Mouse (Mus musculus) embryonic stem cell, embryonic (primary cell): ENCODE results near the gene Necab3.

ENCODE experiments used
- CTCF ChIA-PET, 4 experiments: fragments of 300-600 bp in 2 of 4; fragments of 350-600 bp in 2 of 4; sonication (Branson Sonifier 250); formaldehyde crosslinking; loops; one replicate each; lab custom pipeline; 2022; ENCODE audit warnings: inconsistent platforms in 2 of 4; lab: Charles Lee
- POLR2A ChIA-PET, 4 experiments: fragments of 300-600 bp in 2 of 4; fragments of 350-600 bp in 2 of 4; sonication (Branson Sonifier 250); formaldehyde crosslinking; loops; one replicate each; lab custom pipeline; 2022; ENCODE audit warnings: antibody characterized with exemption in 4 of 4, inconsistent platforms in 1 of 4; lab: Charles Lee

Necab3 gene

GRCm38 (mm10) chr2:154567766-154568165 is 9.1 kb upstream of the Necab3 start:
- CTCF ChIA-PET = interaction anchor here in 2 of 4 experiments (0.7 to 3.7 kb wide), 3 partner anchors 15 to 1437 kb away, joined by 3 to 12 read pairs (median 5); partner anchors contain the start of gene Actl10 (in 1 of the 2)
- POLR2A ChIA-PET = interaction anchor here (0.6 to 18.6 kb wide), 45 partner anchors 7 to 507 kb away, joined by 3 to 479 read pairs (median 5); partner anchors contain the start of genes Actl10 (in 3 of the 4), Necab3 (in 3 of the 4), 4930519P11Rik (in 2 of the 4) and Cbfa2t2 (in 2 of the 4)

- CTCF ChIA-PET = interaction anchor here in 3 of 4 experiments (0.5 to 3.7 kb wide), 4 partner anchors 10 to 46 kb away, joined by 3 to 12 read pairs (median 3); partner anchors contain the start of genes Actl10 (in 1 of the 3) and Zfp341 (in 1 of the 3)
- POLR2A ChIA-PET = interaction anchor here in 3 of 4 experiments (0.7 to 18.6 kb wide), 15 partner anchors 9 to 330 kb away, joined by 3 to 479 read pairs (median 4); partner anchors contain the start of genes Actl10 (in 3 of the 3), Necab3 (in 2 of the 3), 1700003F12Rik (in 1 of the 3) and 4930519P11Rik (in 1 of the 3)
These were observed 8.0 kb upstream of the Necab3 start for GRCm38 (mm10) chr2:154566641-154567040.

GRCm38 (mm10) chr2:154565562-154565961 is 6.9 kb upstream of the Necab3 start:
- ChIA-PET POLR2A (interaction anchor here in 3 of 4 experiments (0.6 to 18.6 kb wide), 19 partner anchors 12 to 217 kb away, joined by 3 to 479 read pairs (median 3); partner anchors contain the start of genes Actl10 (in 3 of the 3), 1700003F12Rik (in 1 of the 3), Necab3 (in 1 of the 3) and Pxmp4 (in 1 of the 3)), CTCF (interaction anchor here in 2 of 4 experiments (0.6 to 2.4 kb wide), 3 partner anchors 14 to 496 kb away, joined by 3 to 18 read pairs (median 7); partner anchors contain the start of gene Actl10 (in 1 of the 2))

- CTCF ChIA-PET = interaction anchor here (0.6 to 2.4 kb wide), 9 partner anchors 11 to 1167 kb away, joined by 3 to 18 read pairs (median 7); partner anchors contain the start of gene Actl10 (in 1 of the 4)
These were observed 5.0 kb upstream of the Necab3 start for GRCm38 (mm10) chr2:154563612-154564170.

DNA sequence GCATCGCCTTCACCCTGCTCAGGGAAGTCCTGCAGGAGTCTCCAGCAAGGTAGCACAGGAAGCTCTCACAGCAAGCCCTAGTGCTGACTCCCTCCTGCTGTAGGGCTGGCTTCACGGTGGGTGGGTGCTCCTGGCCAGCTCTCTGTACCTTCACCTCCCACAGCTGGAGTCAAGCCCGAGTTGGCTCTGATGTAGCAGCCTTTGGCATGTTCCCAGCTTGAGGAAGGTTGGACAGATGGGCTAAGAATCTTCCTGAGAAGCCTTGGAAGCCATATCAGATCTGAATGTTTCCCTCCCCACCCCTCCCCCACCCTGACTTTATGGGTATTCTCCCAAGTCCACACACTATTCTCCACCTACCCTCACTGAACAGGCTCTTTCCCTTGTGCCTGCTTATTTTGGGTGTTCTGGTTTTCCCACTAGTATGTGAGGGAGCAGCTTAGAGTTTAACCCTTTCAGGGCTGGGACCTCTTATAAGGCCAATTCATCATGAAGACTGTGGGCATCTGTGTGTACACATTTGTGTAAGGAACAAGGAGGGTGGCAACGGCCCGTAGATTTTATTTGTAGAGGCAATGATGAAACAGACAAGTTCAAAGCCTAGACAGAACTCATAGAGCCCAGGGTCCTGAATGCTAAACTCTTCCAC is 1.4 kb downstream of the Necab3 start:
- POLR2A ChIA-PET = interaction anchor here (0.5 to 28.3 kb wide), 30 partner anchors 7 to 510 kb away, joined by 3 to 479 read pairs (median 4); partner anchors contain the start of genes E2f1 (in 2 of the 4), Snta1 (in 2 of the 4), 1700003F12Rik (in 1 of the 4) and 4930519P11Rik (in 1 of the 4)

More at GRCm38 (mm10) chr2:154563612-154564170, 5.0 kb upstream of the Necab3 start:
- POLR2A ChIA-PET = interaction anchor here (0.6 to 18.6 kb wide), 24 partner anchors 10 to 156 kb away, joined by 3 to 479 read pairs (median 4); partner anchors contain the start of genes Actl10 (in 2 of the 4), Snta1 (in 2 of the 4), 1700003F12Rik (in 1 of the 4) and Cbfa2t2 (in 1 of the 4)

GRCm38 (mm10) chr2:154555235-154555634 is 3.5 kb downstream of the Necab3 start:
- CTCF ChIA-PET = interaction anchor here in 1 of 4 experiments (1.3 kb wide), 1 partner anchor 31 kb away, joined by 6 read pairs; no protein-coding TSS in a partner anchor
- POLR2A ChIA-PET = interaction anchor here in 3 of 4 experiments (0.6 to 28.3 kb wide), 12 partner anchors 9 to 182 kb away, joined by 3 to 479 read pairs (median 6); partner anchors contain the start of genes E2f1 (in 2 of the 3), 1700003F12Rik (in 1 of the 3), Actl10 (in 1 of the 3) and Cdk5rap1 (in 1 of the 3)

More for the DNA sequence above, 1.4 kb downstream of the Necab3 start:
- CTCF ChIA-PET = interaction anchor here in 3 of 4 experiments (0.5 to 1.2 kb wide), 8 partner anchors 11 to 257 kb away, joined by 3 to 4 read pairs (median 3); partner anchors contain the start of gene Zfp341 (in 1 of the 3)

- POLR2A ChIA-PET = interaction anchor here (0.6 to 28.3 kb wide), 55 partner anchors 9 to 1638 kb away, joined by 3 to 479 read pairs (median 5); partner anchors contain the start of genes E2f1 (in 3 of the 4), Snta1 (in 2 of the 4), Zfp341 (in 2 of the 4) and 4930519P11Rik (in 1 of the 4)
- CTCF ChIA-PET = interaction anchor here (0.5 to 5.2 kb wide), 51 partner anchors 9 to 295 kb away, joined by 3 to 27 read pairs (median 5); partner anchors contain the start of genes Pxmp4 (in 2 of the 4), Zfp341 (in 2 of the 4), 4930519P11Rik (in 1 of the 4) and E2f1 (in 1 of the 4)
These were observed 6.2 kb downstream of the Necab3 start for GRCm38 (mm10) chr2:154552424-154552907.

- ChIA-PET CTCF (interaction anchor here (0.5 to 5.2 kb wide), 46 partner anchors 9 to 202 kb away, joined by 3 to 27 read pairs (median 5); partner anchors contain the start of genes Pxmp4 (in 2 of the 4), Zfp341 (in 2 of the 4), 4930519P11Rik (in 1 of the 4) and E2f1 (in 1 of the 4)), POLR2A (interaction anchor here (0.6 to 28.3 kb wide), 58 partner anchors 9 to 1637 kb away, joined by 3 to 479 read pairs (median 4); partner anchors contain the start of genes E2f1 (in 2 of the 4), Pxmp4 (in 2 of the 4), Snta1 (in 2 of the 4) and Zfp341 (in 2 of the 4))
These were observed 6.8 kb downstream of the Necab3 start for GRCm38 (mm10) chr2:154551927-154552326.

DNA sequence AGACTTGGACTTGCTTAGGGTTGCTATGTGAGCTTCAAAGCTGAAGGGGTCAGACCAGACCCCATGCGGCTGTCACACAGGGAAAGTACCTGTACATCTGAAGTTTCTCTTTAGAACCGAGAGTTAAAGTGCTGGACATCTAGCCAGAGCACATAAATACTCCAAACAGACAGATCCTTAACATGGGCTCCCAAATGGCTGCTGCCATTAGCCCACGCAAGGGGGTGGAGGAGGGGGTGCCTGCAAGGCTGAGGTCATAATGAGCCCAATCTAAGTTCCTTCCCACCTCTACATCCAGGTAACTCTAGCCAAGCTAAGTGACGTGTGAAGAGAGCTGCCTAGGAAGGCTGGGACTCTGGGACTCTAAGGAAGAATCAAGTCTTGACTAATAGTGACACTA is 7.2 kb downstream of the Necab3 start, which contains the start of gene Actl10:
Gene Actl10, plus strand, starts transcription at position 301 of the 400 bp plus-strand sequence.
- ChIA-PET POLR2A (interaction anchor here (0.8 to 28.3 kb wide), 38 partner anchors 8 to 187 kb away, joined by 3 to 479 read pairs (median 6); partner anchors contain the start of genes E2f1 (in 2 of the 4), Pxmp4 (in 2 of the 4), Snta1 (in 2 of the 4) and Zfp341 (in 2 of the 4)), CTCF (interaction anchor here (1.0 to 5.2 kb wide), 25 partner anchors 8 to 162 kb away, joined by 3 to 27 read pairs (median 6); partner anchors contain the start of genes Pxmp4 (in 1 of the 4) and Zfp341 (in 1 of the 4))

DNA sequence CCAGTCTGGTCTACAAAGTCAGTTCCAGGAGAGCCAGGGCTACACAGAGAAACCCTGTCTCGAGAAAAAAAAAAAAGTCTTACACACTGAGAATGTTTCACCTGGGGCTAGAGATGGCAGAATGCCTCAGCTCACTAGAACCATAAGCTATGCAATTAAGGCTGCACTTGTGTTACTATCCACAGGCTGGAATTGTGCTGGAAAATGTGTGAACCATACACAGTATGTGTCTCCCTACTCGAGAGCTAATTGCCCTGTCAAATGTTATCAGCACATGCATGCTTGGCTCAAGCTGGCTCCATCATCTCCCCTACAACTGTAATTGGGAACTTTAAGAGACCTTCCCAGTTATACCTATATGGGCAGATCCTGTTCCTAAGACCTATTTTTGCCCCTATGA is 7.8 kb downstream of the Necab3 start:
- ChIA-PET CTCF (interaction anchor here in 3 of 4 experiments (0.6 to 5.2 kb wide), 13 partner anchors 8 to 139 kb away, joined by 3 to 27 read pairs (median 9); no protein-coding TSS in a partner anchor), POLR2A (interaction anchor here (0.5 to 28.3 kb wide), 27 partner anchors 10 to 919 kb away, joined by 3 to 479 read pairs (median 5); partner anchors contain the start of genes 4930519P11Rik (in 2 of the 4), E2f1 (in 2 of the 4), Pxmp4 (in 2 of the 4) and Zfp341 (in 2 of the 4))

DNA sequence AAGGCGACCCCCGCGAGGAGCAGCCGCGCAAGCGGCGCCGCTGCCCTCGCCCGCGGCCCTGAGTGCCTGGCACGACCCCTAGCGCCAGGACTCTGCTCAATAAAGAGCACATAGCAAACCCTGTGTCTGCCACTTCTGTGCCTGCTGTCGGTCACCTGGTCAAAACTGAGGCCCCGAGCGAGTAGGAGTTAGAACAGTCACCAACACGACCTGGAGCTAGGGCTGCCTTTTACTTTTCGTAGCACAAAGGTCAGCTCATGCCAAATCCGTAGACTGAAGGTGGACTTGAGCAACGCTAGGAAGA is 8.9 kb downstream of the Necab3 start:
- ChIA-PET POLR2A (interaction anchor here in 3 of 4 experiments (0.8 to 28.3 kb wide), 13 partner anchors 11 to 241 kb away, joined by 3 to 479 read pairs (median 4); partner anchors contain the start of genes 4930519P11Rik (in 1 of the 3), E2f1 (in 1 of the 3), Necab3 (in 1 of the 3) and Raly (in 1 of the 3)), CTCF (interaction anchor here in 2 of 4 experiments (1.0 to 5.2 kb wide), 4 partner anchors 10 to 43 kb away, joined by 3 to 25 read pairs (median 5); no protein-coding TSS in a partner anchor)

DNA sequence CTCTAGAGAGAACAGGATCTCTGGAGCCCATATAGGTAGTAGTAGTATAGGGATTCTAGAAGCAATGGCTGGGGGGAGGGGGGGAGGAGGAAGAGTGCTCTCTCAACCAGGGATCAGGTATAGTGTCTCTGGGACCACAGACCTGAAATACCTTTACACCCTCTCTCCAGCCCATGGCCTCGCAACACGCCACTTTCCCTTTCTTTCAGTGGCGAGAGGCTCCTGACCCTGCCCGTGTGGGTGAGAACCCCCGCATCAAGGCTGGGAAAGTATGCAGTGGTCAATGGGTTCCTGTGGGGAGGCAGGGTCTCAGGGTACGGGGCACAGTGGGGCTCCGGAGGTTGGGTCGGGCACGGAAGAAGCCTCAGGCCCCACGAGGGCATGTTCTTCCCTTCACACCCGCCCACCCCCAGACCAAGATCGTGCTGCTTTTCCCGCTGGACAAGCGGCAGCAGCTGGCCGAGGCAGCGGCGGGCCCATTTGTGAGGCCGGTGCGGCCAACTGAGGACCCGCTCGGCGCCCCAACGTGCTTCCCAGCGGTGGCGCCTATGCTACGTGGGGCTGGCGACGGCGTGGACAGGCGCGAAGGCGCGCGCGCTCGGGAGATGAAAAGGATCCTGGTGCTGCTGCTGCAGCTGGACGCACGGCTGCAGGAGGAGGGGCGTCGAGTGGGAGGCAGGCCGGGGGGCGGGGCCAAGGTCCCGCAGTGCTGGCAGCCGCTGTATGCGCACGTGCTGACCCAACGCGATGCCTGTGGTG is 9.4 kb downstream of the Necab3 start:
- CTCF ChIA-PET = interaction anchor here in 2 of 4 experiments (0.5 to 5.2 kb wide), 5 partner anchors 9 to 242 kb away, joined by 3 to 25 read pairs (median 5); partner anchors contain the start of genes Raly (in 1 of the 2) and a (in 1 of the 2)
- POLR2A ChIA-PET = interaction anchor here (0.6 to 28.3 kb wide), 21 partner anchors 10 to 242 kb away, joined by 3 to 479 read pairs (median 4); partner anchors contain the start of genes 4930519P11Rik (in 1 of the 4), E2f1 (in 1 of the 4), Necab3 (in 1 of the 4) and Raly (in 1 of the 4)

- POLR2A ChIA-PET = interaction anchor here in 2 of 4 experiments (0.5 to 28.3 kb wide), 15 partner anchors 10 to 524 kb away, joined by 3 to 479 read pairs (median 4); partner anchors contain the start of genes Cdk5rap1 (in 1 of the 2), E2f1 (in 1 of the 2), Necab3 (in 1 of the 2) and Snta1 (in 1 of the 2)
- CTCF ChIA-PET = interaction anchor here in 3 of 4 experiments (0.5 to 5.2 kb wide), 7 partner anchors 8 to 242 kb away, joined by 3 to 25 read pairs (median 6); partner anchors contain the start of genes Raly (in 1 of the 3) and a (in 1 of the 3)
These were observed 10.0 kb downstream of the Necab3 start for GRCm38 (mm10) chr2:154548688-154549087.

GRCm38 (mm10) chr2:154546711-154547110 is 12.0 kb downstream of the Necab3 start, which contains the start of gene 1700003F12Rik:
TSS of gene 1700003F12Rik (plus strand) at chr2:154547085.
- POLR2A ChIA-PET = interaction anchor here in 2 of 4 experiments (0.7 to 28.3 kb wide), 7 partner anchors 9 to 135 kb away, joined by 3 to 479 read pairs (median 4); partner anchors contain the start of genes E2f1 (in 1 of the 2) and Necab3 (in 1 of the 2)
- CTCF ChIA-PET = no interaction called here
